Mouse (Mus musculus) monocyte, adult 2 months (primary cell): ENCODE data around the gene Gm12184.
A peak's percentile ranks its signal among the peaks of the same experiment; 100 is the strongest.
"Not testable (repeated sequence)": the region's sequence is repeated elsewhere in the genome, so short reads cannot be mapped to it uniquely, and the experiment has no call there.

ENCODE experiments used
- DNase-seq, 2 experiments: peaks; one replicate each; pipeline ENCODE4 v3.0.0; 2022; ENCODE audit warnings: low spot score in 2 of 2, low read depth in 1 of 2

The Gm12184 gene

GRCm38 (mm10) chr11:48825979-48826751 lies at the start of gene Gm12184, which contains the start of gene Trim7:
TSS of gene Gm12184 (minus strand) at chr11:48826655.
TSS of gene Trim7 (plus strand) at chr11:48826140.
- not testable (repeated sequence) for DNase-seq

- not testable (repeated sequence) for DNase-seq
These were observed 48.9 kb upstream of the Gm12184 start for GRCm38 (mm10) chr11:48875343-48875837.

- no peak for DNase-seq
These were observed 48.0 kb upstream of the Gm12184 start for GRCm38 (mm10) chr11:48874465-48874864.

GRCm38 (mm10) chr11:48873591-48874290 lies 47.3 kb upstream of the Gm12184 start:
- DNase-seq: no peak

- DNase-seq: no peak
These were observed 46.3 kb upstream of the Gm12184 start for GRCm38 (mm10) chr11:48872695-48873300.

- DNase-seq: no peak
These were observed 45.5 kb upstream of the Gm12184 start for GRCm38 (mm10) chr11:48871817-48872541.

GRCm38 (mm10) chr11:48871201-48871772 lies 44.8 kb upstream of the Gm12184 start, which contains the start of gene Irgm1:
TSS of gene Irgm1 (minus strand) at chr11:48871683.
- DNase-seq: no peak

GRCm38 (mm10) chr11:48870781-48871180 lies 44.3 kb upstream of the Gm12184 start:
- no peak for DNase-seq

- DNase-seq: no peak
These were observed 43.1 kb upstream of the Gm12184 start for GRCm38 (mm10) chr11:48869380-48870110.

- DNase-seq: no peak
These were observed 40.0 kb upstream of the Gm12184 start for GRCm38 (mm10) chr11:48866481-48866880.

GRCm38 (mm10) chr11:48863808-48864207 lies 37.4 kb upstream of the Gm12184 start:
- DNase-seq: no peak

- DNase-seq: no peak
These were observed 36.4 kb upstream of the Gm12184 start for GRCm38 (mm10) chr11:48862784-48863319.

GRCm38 (mm10) chr11:48859014-48859413 lies 32.6 kb upstream of the Gm12184 start:
- DNase-seq: no peak

- peak; percentile 71 to 83 for DNase-seq
These were observed 27.2 kb upstream of the Gm12184 start for GRCm38 (mm10) chr11:48853474-48854180.

GRCm38 (mm10) chr11:48852624-48853473 lies 26.4 kb upstream of the Gm12184 start:
- DNase-seq: no peak

GRCm38 (mm10) chr11:48852190-48852589 lies 25.7 kb upstream of the Gm12184 start:
- no peak for DNase-seq

- no peak for DNase-seq
These were observed 25.0 kb upstream of the Gm12184 start for GRCm38 (mm10) chr11:48851270-48851995.
